Mouse (Mus musculus) bone marrow macrophage, adult 2 months (primary cell): Measurements from ENCODE around the gene Rpl6.

Experiments used
- CTCF ChIP-seq: IDR thresholded peaks from 2 replicates; pipeline ENCODE4 v1.5.1; 2012; ENCODE audit warnings: low read depth, mild to moderate bottlenecking, low read length, moderate library complexity
- POLR2A ChIP-seq: IDR thresholded peaks from 2 replicates; pipeline ENCODE4 v1.6.1; 2012; ENCODE audit warnings: mild to moderate bottlenecking, low read depth, low read length, borderline replicate concordance

GRCm38 (mm10) chr5:121197337-121197736 lies 6.9 kb upstream of the Rpl6 start:
- no peak for TF ChIP-seq CTCF
- no peak for TF ChIP-seq POLR2A
